Mouse (Mus musculus) CD4-positive, CD25-positive, alpha-beta regulatory T cell, adult 2 months (primary cell): Measurements from ENCODE around the gene Cbl.

Experiments used
- DNase-seq: peaks from one replicate; pipeline ENCODE4 v3.0.0-alpha.2; 2012; ENCODE audit warnings: low read depth, low spot score

Gene Cbl

DNA sequence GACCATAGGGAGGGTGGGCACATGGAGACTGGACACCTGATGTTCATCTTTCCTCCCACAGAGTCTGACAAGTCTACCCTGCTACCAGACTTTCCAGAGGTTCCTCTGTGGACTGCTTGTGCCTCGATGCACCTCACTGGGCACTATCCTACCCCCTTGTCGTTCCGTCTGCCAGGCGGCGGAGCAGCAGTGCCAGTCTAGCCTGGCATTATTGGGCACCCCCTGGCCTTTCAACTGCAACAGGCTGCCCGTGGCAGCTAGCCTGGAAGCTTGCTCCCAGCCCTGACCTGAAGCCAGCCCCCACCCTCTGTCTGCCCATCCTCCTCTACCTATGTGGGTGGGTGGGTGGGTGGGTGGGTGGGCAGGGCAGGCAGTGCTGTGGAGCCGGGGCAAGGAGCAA lies 127.7 kb downstream of the Cbl start:
- no peak for DNase-seq

DNA sequence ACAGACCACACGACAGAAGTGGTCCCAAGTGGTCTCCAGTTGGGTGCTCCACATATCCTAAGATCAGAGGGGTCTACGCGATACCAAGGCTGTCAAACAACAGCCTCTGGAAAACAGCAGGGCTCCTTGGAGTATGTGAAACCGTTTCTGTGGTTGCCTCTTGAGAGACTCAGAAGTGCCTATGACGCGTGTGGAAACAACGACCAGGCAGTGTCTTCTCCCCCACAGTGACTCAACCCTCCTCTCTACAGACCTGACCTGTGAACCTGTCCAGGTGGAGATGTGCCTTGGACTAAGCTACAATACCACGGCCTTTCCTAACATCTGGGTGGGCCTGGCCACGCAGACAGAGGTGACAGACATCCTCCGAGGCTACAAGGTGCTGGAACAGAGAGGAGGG lies 128.1 kb downstream of the Cbl start:
- DNase-seq, result peak; percentile 31

DNA sequence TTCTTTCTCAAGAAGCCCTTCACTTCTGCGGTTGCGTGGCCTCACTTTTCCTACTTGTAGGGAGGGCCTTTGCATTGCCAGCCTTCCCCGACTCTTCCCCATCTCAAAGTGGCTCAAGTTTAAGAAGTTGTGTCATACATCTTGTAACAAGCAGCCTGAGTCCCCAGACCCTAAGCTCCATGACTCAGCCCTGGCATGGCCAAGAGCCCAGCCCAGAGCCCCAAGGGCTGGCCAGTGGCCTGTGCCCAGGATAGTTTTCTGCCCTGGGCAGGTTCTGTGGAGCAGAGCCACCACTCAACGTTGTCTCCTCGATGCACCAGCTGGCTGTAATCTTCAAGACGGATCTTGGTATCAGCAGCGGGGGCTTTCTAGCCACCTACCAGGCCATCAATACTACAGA lies 129.0 kb downstream of the Cbl start:
- DNase-seq, result no peak

DNA sequence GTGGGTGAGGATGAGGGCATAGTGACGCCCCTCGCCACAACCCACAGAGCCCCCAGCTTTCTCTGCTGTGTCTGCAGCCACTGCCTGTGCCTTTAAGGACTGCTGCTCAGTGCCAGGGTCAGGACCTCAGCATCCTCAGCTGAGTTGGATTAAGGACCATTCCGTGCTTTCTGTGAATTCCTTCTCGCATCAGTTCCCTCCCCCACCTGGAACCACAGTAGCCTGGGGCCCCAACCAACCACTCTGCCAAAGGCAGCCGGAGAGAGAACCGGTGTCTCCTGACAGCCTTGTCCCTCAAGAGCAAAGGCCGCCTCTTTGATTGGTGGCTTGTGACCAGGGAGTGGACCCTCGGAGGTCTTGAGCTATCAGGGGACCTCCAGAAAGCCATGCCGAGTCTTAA lies 132.4 kb downstream of the Cbl start, which contains the start of gene Mfrp:
Gene Mfrp (plus strand): TSS at position 240 of the 400 bp plus-strand sequence.
- DNase-seq, result no peak

DNA sequence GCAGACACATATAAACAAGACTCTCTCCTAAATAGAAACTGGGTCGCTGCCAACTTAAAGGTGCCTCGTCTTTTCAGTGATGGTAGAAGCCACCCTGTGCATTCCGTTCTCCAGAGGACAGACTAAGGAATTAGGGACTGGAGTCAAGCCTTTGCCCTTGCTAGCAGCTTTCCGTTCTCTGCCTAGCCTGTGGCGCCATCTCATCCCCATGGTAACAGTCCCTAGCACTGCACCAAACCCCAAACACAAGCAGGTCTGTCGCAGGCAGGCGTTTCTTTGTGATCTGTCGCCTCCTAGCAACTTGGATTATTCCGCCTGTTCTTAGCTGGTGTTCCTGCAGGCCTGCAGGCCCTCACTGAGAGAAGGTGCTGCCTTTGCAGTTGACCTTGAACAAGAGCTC lies 137.3 kb downstream of the Cbl start:
- no peak for DNase-seq

DNA sequence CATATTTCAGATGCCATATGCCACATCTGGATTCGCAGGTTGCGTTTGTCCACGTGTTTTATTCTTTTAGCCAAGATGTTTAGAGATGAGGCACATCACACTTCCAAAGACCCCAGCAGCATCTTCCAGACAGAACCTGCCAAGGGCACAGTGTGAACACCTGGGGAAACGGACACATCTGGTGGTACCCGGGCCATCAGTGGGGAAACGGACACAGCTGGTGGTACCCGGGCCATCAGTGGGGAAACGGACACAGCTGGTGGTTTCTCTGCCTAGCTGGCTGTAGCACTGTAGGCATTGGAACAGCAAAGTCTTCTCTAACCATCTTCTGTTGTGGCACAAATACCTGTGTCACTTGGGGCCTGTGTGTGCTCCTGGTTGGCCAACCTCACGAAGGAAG lies 138.1 kb downstream of the Cbl start:
- no peak for DNase-seq

DNA sequence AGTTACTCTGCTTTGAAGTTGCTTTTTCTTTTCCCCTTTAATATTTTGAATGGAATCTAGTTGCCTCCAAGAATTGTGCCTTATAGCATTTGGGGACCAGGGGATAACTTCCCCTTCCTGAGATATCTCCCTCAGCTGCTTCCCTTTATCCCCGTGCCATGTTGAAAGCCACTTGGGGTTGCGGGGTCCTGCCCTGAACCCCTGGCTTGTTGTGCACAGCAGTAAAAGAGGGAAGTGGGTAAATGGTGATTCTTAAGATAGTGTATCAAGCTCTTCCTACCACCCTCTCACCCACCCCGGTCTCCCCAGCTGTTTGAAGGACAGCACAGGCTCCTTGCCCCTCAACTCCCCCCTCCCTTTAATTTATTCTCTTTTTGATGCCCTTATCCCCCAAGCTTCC lies 139.1 kb downstream of the Cbl start:
- DNase-seq, result no peak

DNA sequence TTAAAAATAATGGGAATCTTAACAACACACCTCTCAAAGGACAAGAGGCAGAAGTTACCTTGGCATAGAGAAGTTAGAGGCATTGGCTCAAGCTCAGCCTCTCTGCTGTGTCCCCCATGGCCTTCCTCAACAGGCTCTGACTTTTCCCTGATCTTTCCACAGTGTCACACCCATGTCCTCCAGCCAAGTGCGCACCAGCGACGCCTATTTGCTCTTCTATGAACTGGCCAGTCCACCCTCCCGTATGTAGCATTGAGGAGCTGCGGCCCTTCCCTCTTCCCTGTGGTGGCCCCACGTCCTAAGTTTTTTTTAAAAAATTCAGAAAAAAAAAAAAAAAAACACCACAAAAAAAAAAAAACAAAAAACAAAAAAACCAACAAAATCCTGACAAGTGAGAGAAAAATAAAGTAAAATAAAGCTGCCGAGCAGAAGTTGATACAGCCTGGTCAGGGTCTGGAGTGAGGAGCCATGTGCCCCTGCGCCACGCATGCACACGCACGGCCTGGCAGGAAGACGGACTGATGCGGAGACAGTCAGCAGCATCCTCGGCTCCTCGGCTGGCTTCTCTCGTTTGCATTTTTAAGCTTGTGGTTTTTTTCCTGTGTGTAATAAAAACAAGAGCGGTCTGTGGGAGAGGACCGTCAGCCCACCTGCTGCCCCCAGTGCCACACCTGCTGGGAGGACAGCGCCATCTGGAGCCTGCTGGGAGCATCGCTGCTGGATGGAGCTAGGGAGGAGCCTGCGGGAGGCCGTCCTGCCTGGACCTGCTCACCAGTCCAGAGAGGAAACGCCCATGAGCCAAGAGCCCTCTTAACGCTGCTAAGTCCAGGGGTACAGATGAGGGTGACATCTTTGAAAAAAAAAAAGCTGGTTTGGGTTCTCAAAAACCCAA lies 140.0 kb downstream of the Cbl start:
- DNase-seq, result peak; percentile 76
